Mouse (Mus musculus): ENCODE measurements at regions not wholly inside any gene's neighbourhood (a gene's known extent, or its start where the extent isn't known, plus 50 kb on each side); places are given as distances from the start of the nearest gene placed in this dataset.

- Histone ChIP-seq H3K36me3 (no peaks in the 10 kb centered on the region), H3K27ac (replicated peaks) (no peak overlapping the region), H3K4me3 (no peak overlapping the region), H3K9me3 (replicated peaks) (no peaks in the 10 kb centered on the region), H3K27me3 (ENCODE audit: low read depth, poor library complexity, severe bottlenecking) (no peaks in the 10 kb centered on the region), H3K4me1 (0 out of 2 replicates have a peak, but pooled peaks cover 3% of the 10 kb centered on the region)
- DNase-seq (ENCODE audit: low spot score) = no peak
- WGBS = 82% methylated on average over 3 of the region's 3 CpGs
Measured at GRCm38 (mm10) chr4:94116881-94117280, 439.5 kb upstream of the Gm10306 start.

- H3K36me3 ChIP-seq = no peaks in the 10 kb centered on the region
- H3K9me3 ChIP-seq (replicated peaks) = no peaks in the 10 kb centered on the region
- H3K4me3 ChIP-seq = no peak overlapping the region
- no peaks in the 10 kb centered on the region for H3K4me1 ChIP-seq
- WGBS = 84% methylated on average over 14 of the region's 14 CpGs
- no peak for DNase-seq (ENCODE audit: low spot score)
- H3K27ac ChIP-seq (replicated peaks) = no peak overlapping the region
- H3K27me3 ChIP-seq (ENCODE audit: low read depth, poor library complexity, severe bottlenecking) = no peaks in the 10 kb centered on the region
Measured at GRCm38 (mm10) chr4:94124177-94124576, 432.2 kb upstream of the Gm10306 start.

GRCm38 (mm10) chr4:94137921-94138320 lies 418.4 kb upstream of the Gm10306 start:
- no peaks in the 10 kb centered on the region for H3K9me3 ChIP-seq (replicated peaks)
- no peaks in the 10 kb centered on the region for H3K27me3 ChIP-seq (ENCODE audit: low read depth, poor library complexity, severe bottlenecking)
- no peak overlapping the region for H3K4me3 ChIP-seq
- no peak for DNase-seq (ENCODE audit: low spot score)
- no peaks in the 10 kb centered on the region for H3K36me3 ChIP-seq
- H3K27ac ChIP-seq (replicated peaks) = no peak overlapping the region
- H3K4me1 ChIP-seq = no peaks in the 10 kb centered on the region
- WGBS = 75% methylated on average over 2 of the region's 2 CpGs

GRCm38 (mm10) chr4:94144901-94145801 lies 411.2 kb upstream of the Gm10306 start:
- H3K4me1 ChIP-seq = peaks cover 12% of the 10 kb centered on the region
- H3K9me3 ChIP-seq (replicated peaks) = no peaks in the 10 kb centered on the region
- no peak overlapping the region for H3K27ac ChIP-seq (replicated peaks)
- H3K36me3 ChIP-seq = no peaks in the 10 kb centered on the region
- no peak overlapping the region for H3K4me3 ChIP-seq
- no peak for DNase-seq (ENCODE audit: low spot score)
- 52% methylated on average over 7 of the region's 7 CpGs for WGBS
- no peaks in the 10 kb centered on the region for H3K27me3 ChIP-seq (ENCODE audit: low read depth, poor library complexity, severe bottlenecking)

GRCm38 (mm10) chr4:94147964-94148533 lies 408.3 kb upstream of the Gm10306 start:
- no peak overlapping the region for H3K4me3 ChIP-seq
- no peak for DNase-seq (ENCODE audit: low spot score)
- no peaks in the 10 kb centered on the region for H3K9me3 ChIP-seq (replicated peaks)
- H3K27me3 ChIP-seq (ENCODE audit: low read depth, poor library complexity, severe bottlenecking) = no peaks in the 10 kb centered on the region
- no peak overlapping the region for H3K27ac ChIP-seq (replicated peaks)
- peaks cover 12% of the 10 kb centered on the region for H3K4me1 ChIP-seq
- no peaks in the 10 kb centered on the region for H3K36me3 ChIP-seq

GRCm38 (mm10) chr4:94149056-94149455 lies 407.3 kb upstream of the Gm10306 start:
- Histone ChIP-seq H3K27ac (replicated peaks) (no peak overlapping the region), H3K27me3 (ENCODE audit: low read depth, poor library complexity, severe bottlenecking) (no peaks in the 10 kb centered on the region), H3K4me1 (peaks cover 12% of the 10 kb centered on the region), H3K9me3 (replicated peaks) (no peaks in the 10 kb centered on the region), H3K36me3 (no peaks in the 10 kb centered on the region), H3K4me3 (no peak overlapping the region)
- 88% methylated on average over 3 of the region's 3 CpGs for WGBS
- DNase-seq (ENCODE audit: low spot score) = no peak

- Histone ChIP-seq H3K4me3 (no peak overlapping the region), H3K27ac (replicated peaks) (no peak overlapping the region), H3K9me3 (replicated peaks) (no peaks in the 10 kb centered on the region), H3K4me1 (no peaks in the 10 kb centered on the region), H3K27me3 (ENCODE audit: low read depth, poor library complexity, severe bottlenecking) (no peaks in the 10 kb centered on the region), H3K36me3 (no peaks in the 10 kb centered on the region)
- DNase-seq (ENCODE audit: low spot score) = no peak
- WGBS = 89% methylated on average over 2 of the region's 2 CpGs
Measured at GRCm38 (mm10) chr4:94160620-94161019, 395.7 kb upstream of the Gm10306 start.

- no peak overlapping the region for H3K27ac ChIP-seq (replicated peaks)
- H3K36me3 ChIP-seq = no peaks in the 10 kb centered on the region
- DNase-seq (ENCODE audit: low spot score) = no peak
- no peaks in the 10 kb centered on the region for H3K9me3 ChIP-seq (replicated peaks)
- H3K4me1 ChIP-seq = no peaks in the 10 kb centered on the region
- 88% methylated on average over 2 of the region's 2 CpGs for WGBS
- H3K27me3 ChIP-seq (ENCODE audit: low read depth, poor library complexity, severe bottlenecking) = no peaks in the 10 kb centered on the region
- no peak overlapping the region for H3K4me3 ChIP-seq
Measured at GRCm38 (mm10) chr4:94173096-94173495, 383.2 kb upstream of the Gm10306 start.

- Histone ChIP-seq H3K4me3 (no peak overlapping the region), H3K9me3 (replicated peaks) (no peaks in the 10 kb centered on the region), H3K4me1 (peaks cover 4% of the 10 kb centered on the region), H3K27me3 (ENCODE audit: low read depth, poor library complexity, severe bottlenecking) (no peaks in the 10 kb centered on the region), H3K36me3 (no peaks in the 10 kb centered on the region), H3K27ac (replicated peaks) (no peak overlapping the region)
- no peak for DNase-seq (ENCODE audit: low spot score)
- 75% methylated on average over 4 of the region's 4 CpGs for WGBS
Measured at GRCm38 (mm10) chr4:94186997-94187396, 369.3 kb upstream of the Gm10306 start.

GRCm38 (mm10) chr4:94188354-94188753 lies 368.0 kb upstream of the Gm10306 start:
- H3K4me1 ChIP-seq = peaks cover 4% of the 10 kb centered on the region
- H3K36me3 ChIP-seq = no peaks in the 10 kb centered on the region
- H3K4me3 ChIP-seq = no peak overlapping the region
- H3K9me3 ChIP-seq (replicated peaks) = no peaks in the 10 kb centered on the region
- no peak for DNase-seq (ENCODE audit: low spot score)
- no peaks in the 10 kb centered on the region for H3K27me3 ChIP-seq (ENCODE audit: low read depth, poor library complexity, severe bottlenecking)
- 85% methylated on average over 2 of the region's 2 CpGs for WGBS
- H3K27ac ChIP-seq (replicated peaks) = no peak overlapping the region

- H3K4me1 ChIP-seq = peaks cover 4% of the 10 kb centered on the region
- no peak overlapping the region for H3K27ac ChIP-seq (replicated peaks)
- no peaks in the 10 kb centered on the region for H3K27me3 ChIP-seq (ENCODE audit: low read depth, poor library complexity, severe bottlenecking)
- WGBS = 94% methylated on average over 3 of the region's 3 CpGs
- H3K9me3 ChIP-seq (replicated peaks) = no peaks in the 10 kb centered on the region
- no peaks in the 10 kb centered on the region for H3K36me3 ChIP-seq
- DNase-seq (ENCODE audit: low spot score) = no peak
- no peak overlapping the region for H3K4me3 ChIP-seq
Measured at GRCm38 (mm10) chr4:94188888-94189287, 367.5 kb upstream of the Gm10306 start.

GRCm38 (mm10) chr4:94190940-94191339 lies 365.4 kb upstream of the Gm10306 start:
- no peak for DNase-seq (ENCODE audit: low spot score)
- 87% methylated on average over 2 of the region's 2 CpGs for WGBS

GRCm38 (mm10) chr4:94216265-94216664 lies 340.1 kb upstream of the Gm10306 start:
- Histone ChIP-seq H3K36me3 (no peaks in the 10 kb centered on the region), H3K27ac (replicated peaks) (no peak overlapping the region), H3K27me3 (ENCODE audit: low read depth, poor library complexity, severe bottlenecking) (no peaks in the 10 kb centered on the region), H3K4me1 (no peaks in the 10 kb centered on the region), H3K9me3 (replicated peaks) (no peaks in the 10 kb centered on the region), H3K4me3 (no peak overlapping the region)
- 95% methylated on average over 1 of the region's 1 CpGs for WGBS
- DNase-seq (ENCODE audit: low spot score) = no peak

More at GRCm38 (mm10) chr4:94190940-94191339, 365.4 kb upstream of the Gm10306 start:
- H3K9me3 ChIP-seq (replicated peaks) = no peaks in the 10 kb centered on the region
- H3K27me3 ChIP-seq (ENCODE audit: low read depth, poor library complexity, severe bottlenecking) = no peaks in the 10 kb centered on the region
- H3K4me3 ChIP-seq = no peak overlapping the region
- H3K4me1 ChIP-seq = peaks cover 4% of the 10 kb centered on the region
- H3K36me3 ChIP-seq = no peaks in the 10 kb centered on the region
- no peak overlapping the region for H3K27ac ChIP-seq (replicated peaks)
